Mouse (Mus musculus): ENCODE results near the gene Tnfsf13.

Tnfsf13 gene

GRCm38 (mm10) chr11:69655264-69656064 lies 30.1 kb downstream of the Tnfsf13 start, which contains the start of gene Sox15:
Gene Sox15, plus strand, starts transcription at chr11:69655314.
- DNase-seq (ENCODE audit: low spot score in 2 of 2): peak; percentile 70 to 85

- DNase-seq (ENCODE audit: low spot score in 2 of 2): no peak
Measured at GRCm38 (mm10) chr11:69654760-69655159, 30.8 kb downstream of the Tnfsf13 start.

GRCm38 (mm10) chr11:69653399-69653798 lies 32.2 kb downstream of the Tnfsf13 start:
- DNase-seq (ENCODE audit: low spot score in 2 of 2): no peak

GRCm38 (mm10) chr11:69645860-69646259 lies 39.7 kb downstream of the Tnfsf13 start:
- no peak for DNase-seq (ENCODE audit: low spot score in 2 of 2)

GRCm38 (mm10) chr11:69635471-69635870 lies 50.1 kb downstream of the Tnfsf13 start:
- no peak for DNase-seq (ENCODE audit: low spot score in 2 of 2)

- DNase-seq (ENCODE audit: low spot score in 2 of 2): no peak
Measured at GRCm38 (mm10) chr11:69633128-69633866, 52.3 kb downstream of the Tnfsf13 start.
